Mouse (Mus musculus): ENCODE measurements at regions not wholly inside any gene's neighbourhood (a gene's known extent, or its start where the extent isn't known, plus 50 kb on each side); places are given as distances from the start of the nearest gene placed in this dataset.

- in situ Hi-C loops (cut with MboI, MseI) = no loop called here
Measured at GRCm38 (mm10) chr7:70016611-70017010, 349.9 kb downstream of the Nr2f2 start.

- in situ Hi-C loops (cut with MboI, MseI) = no loop called here
Measured at GRCm38 (mm10) chr7:70003200-70003986, 363.1 kb downstream of the Nr2f2 start.

- in situ Hi-C loops (cut with MboI, MseI) = no loop called here
Measured at GRCm38 (mm10) chr7:69998756-69999155, 367.8 kb downstream of the Nr2f2 start.

GRCm38 (mm10) chr7:69994540-69995303, 371.8 kb downstream of the Nr2f2 start:
- in situ Hi-C loops (cut with MboI, MseI) = no loop called here

GRCm38 (mm10) chr7:69992383-69993327, 373.9 kb downstream of the Nr2f2 start:
- in situ Hi-C loops (cut with MboI, MseI) = no loop called here

- in situ Hi-C loops (cut with MboI, MseI) = no loop called here
Measured at GRCm38 (mm10) chr7:69991982-69992381, 374.6 kb downstream of the Nr2f2 start.

- in situ Hi-C loops (cut with MboI, MseI) = no loop called here
Measured at GRCm38 (mm10) chr7:69988704-69989103, 377.8 kb downstream of the Nr2f2 start.

GRCm38 (mm10) chr7:69981301-69981700, 385.2 kb downstream of the Nr2f2 start:
- in situ Hi-C loops (cut with MboI, MseI) = no loop called here

GRCm38 (mm10) chr7:69976369-69976768, 390.2 kb downstream of the Nr2f2 start:
- in situ Hi-C loops (cut with MboI, MseI) = no loop called here

- in situ Hi-C loops (cut with MboI, MseI) = no loop called here
Measured at GRCm38 (mm10) chr7:69964002-69964401, 402.5 kb downstream of the Nr2f2 start.

GRCm38 (mm10) chr7:69950221-69950670, 416.3 kb downstream of the Nr2f2 start:
- in situ Hi-C loops (cut with MboI, MseI) = no loop called here

GRCm38 (mm10) chr7:69949647-69950121, 416.9 kb downstream of the Nr2f2 start:
- in situ Hi-C loops (cut with MboI, MseI) = no loop called here

- in situ Hi-C loops (cut with MboI, MseI) = no loop called here
Measured at GRCm38 (mm10) chr7:69946396-69946795, 420.1 kb downstream of the Nr2f2 start.

GRCm38 (mm10) chr7:69941881-69942280, 424.7 kb downstream of the Nr2f2 start:
- in situ Hi-C loops (cut with MboI, MseI) = no loop called here

GRCm38 (mm10) chr7:69925261-69925660, 441.3 kb downstream of the Nr2f2 start:
- in situ Hi-C loops (cut with MboI, MseI) = no loop called here

- in situ Hi-C loops (cut with MboI, MseI) = no loop called here
Measured at GRCm38 (mm10) chr7:69924551-69924950, 442.0 kb downstream of the Nr2f2 start.

GRCm38 (mm10) chr7:69911760-69912159, 454.8 kb downstream of the Nr2f2 start:
- in situ Hi-C loops (cut with MboI, MseI) = no loop called here

GRCm38 (mm10) chr7:69890503-69891061, 476.0 kb downstream of the Nr2f2 start:
- in situ Hi-C loops (cut with MboI, MseI) = no loop called here

GRCm38 (mm10) chr7:69888251-69888650, 478.3 kb downstream of the Nr2f2 start:
- in situ Hi-C loops (cut with MboI, MseI) = no loop called here

- in situ Hi-C loops (cut with MboI, MseI) = no loop called here
Measured at GRCm38 (mm10) chr7:69877031-69877430, 489.5 kb downstream of the Nr2f2 start.

- in situ Hi-C loops (cut with MboI, MseI) = no loop called here
Measured at GRCm38 (mm10) chr7:69865801-69866200, 500.7 kb downstream of the Nr2f2 start.
